Mouse (Mus musculus) heart, adult 2 months (tissue): ENCODE measurements at regions not wholly inside any gene's neighbourhood (a gene's known extent, or its start where the extent isn't known, plus 50 kb on each side); places are given as distances from the start of the nearest gene placed in this dataset.

Source experiments
- CTCF ChIP-seq: fragments of 200-600 bp; IDR thresholded peaks from 2 replicates; pipeline ENCODE4 v1.8.1; 2022; ENCODE audit warnings: antibody characterized with exemption, mild to moderate bottlenecking, moderate library complexity
- EP300 ChIP-seq: fragments of 200-500 bp; IDR thresholded peaks from 2 replicates; pipeline ENCODE4 v1.6.1; 2011; ENCODE audit warnings: low read depth, low read length, control low read depth; ENCODE audit not compliant: insufficient read depth
- POLR2A ChIP-seq: fragments of 200-500 bp; IDR thresholded peaks from 2 replicates; pipeline ENCODE4 v1.6.1; 2011; ENCODE audit warnings: mild to moderate bottlenecking, low read depth, low read length, control low read depth; ENCODE audit not compliant: insufficient read depth

DNA sequence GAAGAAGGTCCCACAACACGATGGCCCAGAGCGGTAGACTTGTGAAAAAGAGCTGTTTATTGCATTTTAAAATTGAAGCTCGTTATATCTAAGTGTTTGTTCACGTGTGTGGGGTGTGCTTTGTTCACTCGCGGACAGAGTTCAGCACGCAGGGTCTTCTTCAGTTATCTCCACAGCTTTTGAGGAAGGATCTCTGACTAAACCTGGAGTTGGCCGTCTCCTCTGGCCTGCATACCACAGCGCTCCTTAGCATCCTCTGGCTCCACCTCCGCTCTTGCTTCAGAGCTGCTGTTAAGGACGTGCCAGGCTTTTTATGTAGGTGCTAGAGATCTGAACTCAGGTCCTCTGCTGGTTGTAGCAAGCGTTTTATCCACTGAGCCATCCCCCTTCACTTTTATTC lies 52.9 kb upstream of the Cux1 start:
- TF ChIP-seq CTCF, result no peak
- TF ChIP-seq POLR2A, result no peak
- no peak for TF ChIP-seq EP300
